Comparison of ENCODE assay signal across 8 mouse cellular contexts in the genomic region with DNA sequence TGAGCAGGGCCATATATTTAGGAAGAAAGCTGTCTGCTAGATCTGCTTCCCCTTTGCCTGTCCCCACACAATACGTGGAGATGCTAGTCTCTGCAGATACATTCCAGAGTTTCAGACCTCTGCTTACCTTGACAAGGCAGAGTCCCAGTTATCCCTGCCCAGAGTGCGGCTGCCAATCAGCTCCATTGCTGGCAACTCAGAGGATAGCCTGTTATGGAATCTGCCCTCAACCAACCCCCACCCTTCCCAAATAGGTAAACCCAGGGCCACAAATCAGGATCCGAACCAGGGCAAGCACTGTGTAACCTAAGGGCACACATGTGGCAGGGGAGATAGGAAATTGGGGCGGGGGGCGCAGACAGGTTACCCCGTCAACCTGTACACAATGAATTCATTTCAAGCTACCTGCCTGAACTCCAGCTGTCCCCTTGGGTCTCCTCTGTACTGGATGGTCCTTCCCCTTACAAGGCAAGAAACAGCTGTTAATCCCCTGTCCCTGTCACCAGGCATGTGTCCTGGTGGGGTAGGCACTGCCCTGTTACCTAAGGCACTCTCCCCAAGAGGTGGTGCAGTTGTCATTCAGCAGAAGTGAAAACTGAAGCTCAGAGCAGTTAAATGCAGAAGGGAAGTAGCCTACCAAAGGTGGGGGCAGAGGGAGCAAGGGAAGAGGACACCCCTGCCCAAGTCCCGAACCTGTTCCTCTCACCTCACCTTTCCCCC. TPM values are rescaled to one million over a fixed set of nuclear protein-coding genes. Genes with fewer than 3 reads are reported as not detected.
DNase-seq lines count a peak whose midpoint lies in the region; ATAC-seq and TF ChIP-seq lines count a peak whose summit lies in the region.

No protein-coding gene starts in this region.

- H3K27me3 ChIP-seq in liver, adult 2 months (ENCODE audit: control insufficient read depth, insufficient read depth, low read length) = no peaks in the 10 kb centered on the region
- no peaks in the 10 kb centered on the region for H3K27me3 ChIP-seq in forebrain, embryonic 10.5 days (ENCODE audit: poor library complexity, severe bottlenecking)
- H3K27me3 ChIP-seq in intestine, postnatal 0 days (replicated peaks; ENCODE audit: control insufficient read depth, insufficient read depth, low read length) = no peaks in the 10 kb centered on the region

- H3K4me1 ChIP-seq in liver, adult 2 months (ENCODE audit: control insufficient read depth, insufficient read depth, low read length) = peaks cover 13% of the 10 kb centered on the region
- peaks cover 40% of the 10 kb centered on the region for H3K4me1 ChIP-seq in forebrain, embryonic 10.5 days
- peaks cover 19% of the 10 kb centered on the region for H3K4me1 ChIP-seq in intestine, postnatal 0 days (replicated peaks; ENCODE audit: control insufficient read depth, insufficient read depth, low read length)

- H3K4me2 ChIP-seq in intestine, postnatal 0 days (replicated peaks; ENCODE audit: low read depth) = peak overlapping the region; percentile 87

- peak; percentile 88 for DNase-seq in liver, adult 2 months (ENCODE audit: extremely low read depth, low read depth, low spot score)
- DNase-seq in liver = no peak
- no peak for DNase-seq in forebrain, embryonic 10.5 days (ENCODE audit: extremely low spot score, low spot score)
- no peak for DNase-seq in embryo, embryonic 10 days (ENCODE audit: low spot score)
- no peak for DNase-seq in left cerebral cortex, postnatal 36 days (ENCODE audit: low spot score in 2 of 2)
- no peak for DNase-seq in gastrocnemius, adult 18-20 months (ENCODE audit: low spot score)

- peak overlapping the region; percentile 88 for H3K27ac ChIP-seq in liver, adult 2 months (replicated peaks; ENCODE audit: insufficient read depth, low read depth, low read length)
- H3K27ac ChIP-seq in forebrain, embryonic 10.5 days = peak overlapping the region; percentile 99
- H3K27ac ChIP-seq in intestine, postnatal 0 days (ENCODE audit: low read depth, low read length) = no peak overlapping the region

- H3K36me3 ChIP-seq in liver, adult 2 months (ENCODE audit: control insufficient read depth, insufficient read depth, low read length) = no peaks in the 10 kb centered on the region
- peaks cover 20% of the 10 kb centered on the region for H3K36me3 ChIP-seq in forebrain, embryonic 10.5 days (replicated peaks)
- H3K36me3 ChIP-seq in intestine, postnatal 0 days (ENCODE audit: control insufficient read depth, insufficient read depth) = no peaks in the 10 kb centered on the region; the same call in 1 of the 2 replicates

- H3K4me3 ChIP-seq in liver, adult 2 months (ENCODE audit: insufficient read depth, low read depth, low read length) = peak overlapping the region; percentile 98; the same call in 1 of the 2 replicates
- peak overlapping the region; percentile 93 for H3K4me3 ChIP-seq in forebrain, embryonic 10.5 days
- peak overlapping the region; percentile 82 for H3K4me3 ChIP-seq in intestine, postnatal 0 days (ENCODE audit: low read depth, low read length)

- 31% methylated on average over 7 of the region's 7 CpGs for WGBS in liver, adult 2 months
- WGBS in forebrain, embryonic 10.5 days = 69% methylated on average over 7 of the region's 7 CpGs
- 60% methylated on average over 7 of the region's 7 CpGs for WGBS in intestine, postnatal 0 days

- no peak for ATAC-seq in intestine, postnatal 0 days
- ATAC-seq in megakaryocyte progenitor cell, adult 5-6 weeks (replicated peaks; ENCODE audit: poor library complexity) = peak; percentile 53

- TF ChIP-seq POLR2A in liver, adult 2 months (IDR thresholded peaks at IDR 0.05; ENCODE audit: extremely low read depth, insufficient read depth, low read length) = 0 out of 2 replicates have a peak, but pooled peaks have one; percentile 19

- H3K9me3 ChIP-seq in forebrain, embryonic 10.5 days = no peaks in the 10 kb centered on the region
- H3K9me3 ChIP-seq in intestine, postnatal 0 days (ENCODE audit: control insufficient read depth) = no peaks in the 10 kb centered on the region

- peaks cover 31% of the 10 kb centered on the region; the same call in 1 of the 2 replicates for H3K79me2 ChIP-seq in liver, adult 2 months (ENCODE audit: control insufficient read depth, insufficient read depth, low read length)

- intact Hi-C loops in left cerebral cortex, postnatal 36 days (cut with DNase I) = loop anchor here (5.0 kb wide), 1 partner anchor 95 kb away; the partner anchor contains the start of gene Fam120a

- no peak for TF ChIP-seq CTCF in liver, adult 2 months (IDR thresholded peaks at IDR 0.05; ENCODE audit: low read depth, low read length)
- TF ChIP-seq CTCF in intestine, postnatal 0 days (IDR thresholded peaks at IDR 0.05; ENCODE audit: low read depth) = peak; percentile 23; the same call in 1 of the 2 replicates

- peak overlapping the region; percentile 93 for H3K9ac ChIP-seq in liver, adult 2 months (ENCODE audit: low read depth, low read length)
- H3K9ac ChIP-seq in intestine, postnatal 0 days (ENCODE audit: low read depth, low read length) = peak overlapping the region; percentile 100; the same call in 1 of the 2 replicates

RNA-seq across cellular contexts. Expression of gene Phf2, which starts 1.1 kb away (rescaled TPM):
- 3.0 and 4.1 TPM in 2 replicates for total RNA-seq in liver, adult 2 months (2014; rRNA removed)
- polyA plus RNA-seq in liver, adult 2 months (2012; rRNA removed) = 5.8 and 6.7 TPM in 2 replicates
- 7.7 TPM in 2 replicates for polyA plus RNA-seq in forebrain, embryonic 10.5 days (2016; fragmentation: Nextera tagmentation; extraction: Ambion mirVana)
- 3.5 and 3.6 TPM in 2 replicates for polyA plus RNA-seq in intestine, postnatal 0 days (2015; fragmentation: Nextera tagmentation; extraction: Ambion mirVana)
- 21.6 and 22.1 TPM in 2 replicates for total RNA-seq in megakaryocyte progenitor cell, adult 5-6 weeks (2015)
- total RNA-seq in megakaryocyte progenitor cell, adult 5-6 weeks (2017) = 7.5 and 9.1 TPM in 2 replicates
- 10 to 100 TPM; 32.8 to 38.3 TPM for total RNA-seq in left cerebral cortex, postnatal 36 days (2021)
- 10 to 100 TPM; 33.1 to 35.2 TPM for total RNA-seq in gastrocnemius, adult 18-20 months (2021)
